Mouse (Mus musculus) thymus, adult 2 months (tissue): ENCODE results near the gene Cdc42bpg. TPM values are rescaled to one million over a fixed set of nuclear protein-coding genes. Genes with fewer than 3 reads are reported as not detected.

Experiments used
- DNase-seq: peaks from one replicate; pipeline ENCODE4 v3.0.0; 2021
- H3K27ac ChIP-seq: fragments of 200-500 bp; 2 replicates; pipeline ENCODE4 v1.5.1; 2012; ENCODE audit warnings: low read length, control low read depth; ENCODE audit not compliant: control insufficient read depth, insufficient read depth
- H3K27me3 ChIP-seq: fragments of 200-500 bp; 2 replicates; pipeline ENCODE4 v1.6.1; 2012; ENCODE audit warnings: mild to moderate bottlenecking, low read length, moderate library complexity, mixed read lengths; ENCODE audit not compliant: control insufficient read depth, insufficient read depth
- H3K36me3 ChIP-seq: fragments of 200-500 bp; 2 replicates; pipeline ENCODE4 v1.6.1; 2012; ENCODE audit warnings: mild to moderate bottlenecking, low read length, moderate library complexity; ENCODE audit not compliant: control insufficient read depth, insufficient read depth
- H3K4me1 ChIP-seq: fragments of 200-500 bp; replicated peaks from 2 replicates; pipeline ENCODE4 v1.6.1; 2012; ENCODE audit warnings: low read length; ENCODE audit not compliant: control insufficient read depth, insufficient read depth
- H3K4me3 ChIP-seq: fragments of 200-500 bp; 2 replicates; pipeline ENCODE4 v1.5.1; 2012; ENCODE audit warnings: mild to moderate bottlenecking, low read length, control low read depth, moderate library complexity; ENCODE audit not compliant: control insufficient read depth, insufficient read depth
- CTCF ChIP-seq: fragments of 200-500 bp; IDR thresholded peaks from 2 replicates; pipeline ENCODE4 v1.5.1; 2012; ENCODE audit warnings: mild to moderate bottlenecking, control low read depth, low read length, moderate library complexity, borderline replicate concordance; ENCODE audit not compliant: control insufficient read depth, poor library complexity, insufficient read depth; ENCODE audit errors: extremely low read depth
- POLR2A ChIP-seq: fragments of 200-500 bp; IDR thresholded peaks from 2 replicates; pipeline ENCODE4 v1.6.1; 2012; ENCODE audit warnings: mild to moderate bottlenecking, low read length, control low read depth, moderate library complexity; ENCODE audit not compliant: control insufficient read depth, poor library complexity, insufficient read depth; ENCODE audit errors: extremely low read depth
- WGBS: fragments of 180-500 bp; shearing (Covaris S2); methylation state at CpG from one replicate; pipeline ENCODE4 v1.1.7; 2018; 5-methylcytosine and 5-hydroxymethylcytosine counted together
- polyA plus RNA-seq: library from polyadenylated mRNA; depleted of rRNA; stranded (reverse); fragments of >200 nt; gene quantifications from 2 replicates; pipeline ENCODE4 v1.2.3, GENCODE M21; 2012

Gene Cdc42bpg
- polyA plus RNA-seq, 1 experiment: 12.9 TPM

GRCm38 (mm10) chr19:6264200-6264599 is 42.1 kb upstream of the Cdc42bpg start:
- no peak overlapping the region for H3K4me3 ChIP-seq
- DNase-seq: no peak
- no peaks in the 10 kb centered on the region for H3K4me1 ChIP-seq
- no peaks in the 10 kb centered on the region for H3K27me3 ChIP-seq
- TF ChIP-seq POLR2A (no peak), CTCF (no peak)
- WGBS: 73% methylated on average over 9 of the region's 9 CpGs
- H3K36me3 ChIP-seq: no peaks in the 10 kb centered on the region
- no peak overlapping the region for H3K27ac ChIP-seq

- Histone ChIP-seq H3K27me3 (no peaks in the 10 kb centered on the region), H3K4me3 (no peak overlapping the region), H3K27ac (no peak overlapping the region), H3K36me3 (no peaks in the 10 kb centered on the region), H3K4me1 (no peaks in the 10 kb centered on the region)
- DNase-seq: no peak
- TF ChIP-seq CTCF (no peak), POLR2A (no peak)
- 86% methylated on average over 8 of the region's 8 CpGs for WGBS
Measured at GRCm38 (mm10) chr19:6264945-6265344, 41.3 kb upstream of the Cdc42bpg start.

- 87% methylated on average over 6 of the region's 6 CpGs for WGBS
- Histone ChIP-seq H3K27me3 (no peaks in the 10 kb centered on the region), H3K27ac (no peak overlapping the region), H3K4me3 (no peak overlapping the region), H3K36me3 (no peaks in the 10 kb centered on the region), H3K4me1 (no peaks in the 10 kb centered on the region)
- TF ChIP-seq POLR2A: no peak
- no peak for TF ChIP-seq CTCF
- no peak for DNase-seq
Measured at GRCm38 (mm10) chr19:6265727-6266182, 40.5 kb upstream of the Cdc42bpg start.

- H3K27ac ChIP-seq: no peak overlapping the region
Measured at GRCm38 (mm10) chr19:6267306-6268169, 38.7 kb upstream of the Cdc42bpg start.

DNA sequence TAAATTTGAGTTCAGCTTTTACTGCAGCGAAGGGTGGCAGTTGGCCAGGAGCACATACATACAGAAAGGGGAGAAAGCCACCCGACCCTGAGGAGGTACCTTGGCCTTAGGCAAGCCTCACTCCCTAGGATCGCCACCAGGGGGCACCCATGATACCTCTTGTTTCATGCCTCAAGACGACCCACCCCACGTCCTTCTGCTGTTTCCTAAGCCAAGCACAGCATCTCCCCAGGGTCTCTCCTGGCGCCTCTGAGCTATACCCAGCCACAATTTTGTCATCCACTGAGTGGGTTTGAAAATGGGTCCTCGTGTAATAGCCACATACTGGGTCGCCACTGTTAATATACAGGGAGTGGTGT is 38.1 kb upstream of the Cdc42bpg start:
- 14% methylated on average over 8 of the region's 8 CpGs for WGBS
- Histone ChIP-seq H3K27me3 (no peaks in the 10 kb centered on the region), H3K27ac (no peak overlapping the region), H3K4me1 (no peaks in the 10 kb centered on the region), H3K4me3 (no peak overlapping the region), H3K36me3 (no peaks in the 10 kb centered on the region)
- TF ChIP-seq CTCF (peak; percentile 91), POLR2A (no peak)
- DNase-seq: peak; percentile 90

More at GRCm38 (mm10) chr19:6267306-6268169, 38.7 kb upstream of the Cdc42bpg start:
- Histone ChIP-seq H3K4me3 (no peak overlapping the region), H3K36me3 (no peaks in the 10 kb centered on the region), H3K27me3 (no peaks in the 10 kb centered on the region), H3K4me1 (no peaks in the 10 kb centered on the region)
- no peak for TF ChIP-seq CTCF
- no peak for DNase-seq
- WGBS: 74% methylated on average over 11 of the region's 11 CpGs

GRCm38 (mm10) chr19:6268670-6269132 is 37.6 kb upstream of the Cdc42bpg start:
- Histone ChIP-seq H3K4me3 (no peak overlapping the region), H3K36me3 (no peaks in the 10 kb centered on the region), H3K4me1 (no peaks in the 10 kb centered on the region), H3K27me3 (no peaks in the 10 kb centered on the region), H3K27ac (no peak overlapping the region)
- no peak for DNase-seq
- TF ChIP-seq CTCF: no peak
- no peak for TF ChIP-seq POLR2A
- WGBS: 89% methylated on average over 7 of the region's 7 CpGs
